Mouse (Mus musculus): ENCODE data around the gene Mrps7.

- TF ChIP-seq CTCF (IDR thresholded peaks at IDR 0.05; ENCODE audit: insufficient read depth, low read depth, low read length), result no peak
- TF ChIP-seq POLR2A (IDR thresholded peaks at IDR 0.05; ENCODE audit: insufficient read depth, low read depth, low read length), result no peak
Observed at GRCm38 (mm10) chr11:115646439-115646838, 42.7 kb downstream of the Mrps7 start.

Measured in olfactory bulb, adult 2 months (tissue).